Mouse (Mus musculus) spleen, postnatal 10 days (tissue): ENCODE measurements around the gene Apaf1.

Source experiments
- DNase-seq, 2 experiments: peaks; one replicate each; pipeline ENCODE4 v3.0.0; 2021 to 2022; ENCODE audit warnings: low spot score in 2 of 2

The Apaf1 gene

GRCm38 (mm10) chr10:91081959-91082507 is 537 bp downstream of the Apaf1 start:
- no peak for DNase-seq

DNA sequence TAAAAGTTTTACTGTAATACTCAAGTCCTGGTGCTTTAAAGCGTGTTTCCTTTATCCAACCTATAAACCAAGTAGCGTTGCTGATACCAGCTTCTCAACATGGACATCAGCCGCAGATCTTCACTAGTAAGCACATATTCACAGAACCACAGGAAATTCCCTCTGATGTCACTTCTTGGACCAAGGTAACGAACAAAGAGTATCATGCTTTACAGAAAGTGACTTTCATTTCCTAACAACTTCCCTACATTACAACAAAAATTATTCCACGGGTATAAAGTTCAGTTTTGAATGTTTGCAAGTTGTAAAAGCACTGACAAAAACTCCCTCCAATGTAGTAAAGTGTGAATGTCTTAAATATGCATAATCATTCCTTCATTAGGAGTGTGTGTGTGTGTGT is 2.0 kb downstream of the Apaf1 start:
- no peak for DNase-seq

- no peak for DNase-seq
Observed at GRCm38 (mm10) chr10:91076667-91077066, 5.9 kb downstream of the Apaf1 start.

DNA sequence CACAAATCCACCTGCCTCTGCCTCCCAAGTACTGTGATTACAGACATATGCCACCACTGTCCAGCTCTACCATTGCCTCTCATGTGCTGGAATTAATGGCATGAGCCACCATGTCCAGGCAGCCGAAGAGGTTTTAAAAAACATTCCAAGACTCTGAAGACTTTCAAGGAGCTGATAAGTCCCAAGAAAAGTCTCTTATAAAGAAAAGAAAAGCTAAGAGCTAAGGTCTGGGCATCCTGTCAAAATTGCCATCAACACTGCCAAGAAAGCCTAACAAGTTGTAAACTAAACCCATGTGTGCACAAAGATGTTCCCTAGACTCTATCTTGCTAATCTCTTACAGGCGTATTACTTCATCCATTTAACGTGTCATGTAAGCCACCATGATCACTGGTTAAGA is 9.2 kb downstream of the Apaf1 start:
- DNase-seq, result no peak

DNA sequence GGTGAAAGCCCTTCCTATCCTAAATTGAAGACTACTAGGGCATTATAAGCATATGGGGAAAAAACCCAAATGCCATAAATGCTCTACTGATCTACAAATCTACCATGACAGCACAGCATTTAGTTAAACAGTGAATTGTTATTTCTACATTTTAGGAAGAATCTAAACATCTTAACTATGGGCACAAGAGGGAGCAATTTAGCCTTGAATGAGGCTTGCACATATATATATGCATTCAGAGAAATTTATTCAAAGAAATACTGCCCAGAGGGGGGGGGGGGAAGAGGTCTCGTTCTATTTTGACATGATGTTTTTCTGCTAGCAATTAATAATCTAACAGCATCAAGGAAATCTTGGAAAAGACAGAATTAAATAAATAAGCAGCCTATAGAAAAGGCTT is 10.8 kb downstream of the Apaf1 start:
- no peak for DNase-seq

GRCm38 (mm10) chr10:91062355-91062754 is 20.2 kb downstream of the Apaf1 start:
- no peak for DNase-seq

GRCm38 (mm10) chr10:91060742-91061141 is 21.8 kb downstream of the Apaf1 start:
- no peak for DNase-seq

DNA sequence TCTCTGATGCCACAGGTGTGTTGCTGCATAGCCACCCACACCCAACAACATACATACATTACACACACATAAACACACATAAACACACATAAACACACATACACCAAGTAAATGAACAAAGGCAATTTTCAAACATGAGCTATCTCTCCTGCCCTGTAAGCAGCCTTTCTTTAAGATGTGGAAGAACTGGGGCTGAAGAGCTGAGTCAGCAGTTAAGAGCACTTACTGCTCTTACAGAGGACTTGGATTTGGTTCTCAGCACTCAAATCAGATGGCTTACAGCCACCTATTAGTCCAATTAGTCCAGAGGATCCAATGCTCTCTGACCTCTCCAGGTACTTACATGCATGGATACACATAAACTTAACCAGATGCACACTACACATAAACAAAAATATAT is 29.8 kb downstream of the Apaf1 start:
- no peak for DNase-seq

- DNase-seq, result no peak
Observed at GRCm38 (mm10) chr10:91051156-91051555, 31.4 kb downstream of the Apaf1 start.

GRCm38 (mm10) chr10:91049696-91050095 is 32.9 kb downstream of the Apaf1 start:
- no peak for DNase-seq

DNA sequence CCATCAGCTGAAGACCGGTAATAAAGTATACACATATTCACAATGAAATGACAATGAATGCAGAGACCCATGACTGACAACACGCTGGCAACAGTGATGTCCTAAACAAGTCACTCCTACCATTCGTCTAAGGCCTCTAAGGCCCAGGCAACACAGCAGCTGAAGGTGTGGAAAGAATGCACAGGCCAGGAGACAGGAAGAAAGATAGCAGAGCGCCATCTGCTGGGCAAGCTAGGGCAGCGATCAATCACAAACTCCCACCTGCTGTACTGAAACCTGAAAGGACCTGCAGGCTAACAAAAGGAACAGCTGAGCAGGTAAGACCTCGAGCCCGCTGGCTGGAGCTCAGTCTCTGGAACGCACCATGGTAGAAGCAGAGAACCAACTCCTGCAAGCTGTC is 48.6 kb downstream of the Apaf1 start:
- DNase-seq, result peak; percentile 41 to 80

GRCm38 (mm10) chr10:91032399-91032798 is 50.2 kb downstream of the Apaf1 start:
- DNase-seq, result peak; percentile 49 to 84

GRCm38 (mm10) chr10:91031176-91031575 is 51.4 kb downstream of the Apaf1 start:
- no peak for DNase-seq

DNA sequence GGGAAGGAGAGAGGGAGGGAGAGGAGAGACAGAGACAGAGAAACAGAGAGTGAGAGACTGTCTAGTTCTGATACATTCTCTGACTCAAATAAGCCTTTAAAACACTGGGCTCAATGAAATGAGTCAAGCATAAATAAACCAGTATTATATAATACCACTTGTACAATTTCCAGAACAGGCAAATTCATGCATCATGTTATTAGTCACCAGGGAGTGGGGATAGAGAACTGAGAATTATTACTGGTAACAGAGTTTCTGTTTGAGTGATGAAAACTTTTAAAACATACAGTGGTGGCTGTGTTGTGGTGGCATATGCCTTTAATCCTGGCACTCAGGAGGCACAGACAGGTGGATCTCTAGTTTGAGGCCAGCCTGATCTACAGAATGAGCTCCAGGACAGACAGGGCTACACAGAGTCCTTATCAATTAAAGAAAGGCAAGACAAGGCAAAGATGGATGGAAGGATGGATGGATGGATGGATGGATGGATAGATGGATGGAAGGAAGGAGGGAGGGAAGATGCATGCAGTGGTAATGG is 53.5 kb downstream of the Apaf1 start:
- DNase-seq, result no peak

DNA sequence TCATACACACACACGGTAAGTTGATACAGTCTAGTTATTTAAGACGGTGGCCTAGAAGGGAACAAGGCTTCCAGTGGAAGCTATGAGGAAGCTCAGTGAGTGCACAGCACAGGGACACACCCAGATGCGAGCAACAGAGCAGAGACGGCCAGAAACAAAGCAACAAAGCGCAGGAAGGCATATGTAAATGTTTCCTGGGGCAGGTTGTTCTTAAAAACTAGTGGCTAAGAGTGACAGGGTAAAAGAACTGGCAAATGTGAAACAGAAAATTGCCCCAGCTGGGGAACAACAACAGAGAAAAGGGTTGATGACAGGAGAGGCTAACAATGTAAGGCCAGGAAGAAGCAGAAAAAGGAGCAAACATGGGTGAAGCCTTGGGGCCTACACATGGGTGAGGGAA is 54.6 kb downstream of the Apaf1 start:
- peak in 1 of 2 experiments; percentile 30 for DNase-seq

DNA sequence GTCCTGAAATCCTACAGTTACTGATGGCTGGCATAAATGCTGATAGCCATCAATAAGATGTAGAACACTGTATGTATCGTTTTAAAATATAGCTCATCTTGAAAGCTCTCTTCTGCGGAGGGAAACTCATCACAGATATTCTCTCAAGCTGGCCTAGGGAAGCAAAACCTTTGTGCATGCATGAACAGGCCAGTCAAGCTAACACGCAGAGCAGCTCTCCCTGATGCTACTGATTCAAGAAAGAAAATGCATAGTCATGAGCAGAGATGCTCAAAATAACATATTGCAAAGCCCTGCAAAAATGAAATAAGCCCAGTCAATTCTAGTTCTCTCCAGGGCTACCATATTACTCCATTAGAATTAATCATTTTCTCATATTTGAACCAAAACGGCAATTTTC is 55.1 kb downstream of the Apaf1 start:
- DNase-seq, result no peak

DNA sequence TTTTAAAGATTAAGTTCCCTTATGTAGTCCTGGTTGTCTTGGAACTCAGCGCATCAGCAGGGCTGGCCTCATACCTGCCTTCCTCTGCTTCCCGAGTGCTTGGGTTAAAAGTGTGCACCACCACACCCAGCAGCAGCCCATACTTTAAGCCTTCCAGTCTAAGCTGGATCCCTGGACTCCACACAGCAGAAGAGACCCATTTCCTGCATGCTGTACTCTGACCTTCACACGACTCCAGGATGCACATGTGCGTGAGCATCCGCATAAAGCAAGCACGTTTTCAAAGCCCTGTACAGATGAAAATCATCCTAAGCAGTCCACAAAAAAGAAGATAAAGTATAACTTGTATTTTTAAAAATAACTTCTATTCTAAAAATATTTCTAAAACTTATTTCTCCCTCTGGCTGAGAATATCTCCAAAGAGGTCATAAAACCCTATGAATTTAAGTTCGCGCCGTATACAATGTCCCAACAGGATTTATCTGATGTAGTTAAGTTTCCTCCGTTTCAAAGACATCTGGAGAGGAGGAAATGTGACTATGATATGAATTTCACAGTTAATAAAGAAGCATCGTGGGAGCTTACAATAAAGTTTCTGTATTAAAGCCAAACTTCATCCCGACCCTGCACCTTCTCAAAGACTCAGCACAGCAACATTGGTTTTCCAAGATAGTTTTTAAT is 76.6 kb downstream of the Apaf1 start:
- no peak for DNase-seq

- no peak for DNase-seq
Observed at GRCm38 (mm10) chr10:91001421-91001820, 81.1 kb downstream of the Apaf1 start.

GRCm38 (mm10) chr10:90999899-91000298 is 82.7 kb downstream of the Apaf1 start:
- DNase-seq, result no peak

- no peak for DNase-seq
Observed at GRCm38 (mm10) chr10:90993869-90994268, 88.7 kb downstream of the Apaf1 start.

GRCm38 (mm10) chr10:90992237-90992636 is 90.3 kb downstream of the Apaf1 start:
- no peak for DNase-seq

DNA sequence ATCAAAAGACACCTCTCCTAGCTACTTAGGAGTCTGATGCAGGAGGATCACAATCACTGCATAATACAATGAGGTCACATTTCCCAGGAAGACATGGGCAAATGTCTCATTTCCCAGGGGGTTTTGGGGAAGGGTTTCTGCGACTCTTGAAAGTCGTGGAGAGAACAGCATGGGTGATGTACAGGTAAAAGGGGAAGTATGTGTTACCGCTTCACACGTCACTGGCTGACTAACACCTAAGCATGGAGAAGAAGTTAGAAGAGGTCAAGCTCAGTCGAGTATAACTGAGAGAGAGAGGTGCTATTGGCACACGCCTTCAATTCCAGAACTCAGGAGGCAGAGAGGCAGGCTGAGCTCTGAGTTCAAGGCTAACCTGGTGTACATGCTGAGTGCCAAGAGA is 92.2 kb downstream of the Apaf1 start:
- DNase-seq, result no peak

GRCm38 (mm10) chr10:90983046-90983445 is 99.5 kb downstream of the Apaf1 start:
- DNase-seq, result no peak

DNA sequence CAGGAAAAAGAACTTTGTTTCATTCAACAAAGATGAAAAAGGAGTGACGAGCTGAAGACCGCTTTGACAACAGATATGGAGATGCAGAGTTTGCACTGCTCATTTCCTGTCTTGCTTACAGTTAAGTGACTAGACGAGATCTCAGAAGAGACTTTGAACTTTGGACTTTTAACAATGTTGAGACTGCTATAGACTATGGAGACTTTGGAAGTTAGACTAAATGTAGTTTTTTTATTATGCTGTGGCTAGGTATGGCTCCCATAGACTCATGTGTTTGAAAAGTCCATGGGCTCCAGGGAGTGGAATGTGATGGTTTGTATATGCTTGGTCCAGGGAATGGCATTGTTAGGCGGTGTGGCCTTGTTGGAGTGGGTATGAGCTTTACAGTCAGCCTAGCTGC is 100.8 kb downstream of the Apaf1 start:
- DNase-seq, result no peak
